Mouse (Mus musculus): Measurements from ENCODE around the gene Fmn2. TPM values are rescaled to one million over a fixed set of nuclear protein-coding genes. Genes with fewer than 3 reads are reported as not detected.

The Fmn2 gene
- total and polyA plus RNA-seq, 3 experiments: not detected

- no peak overlapping the region for H3K4me3 ChIP-seq (ENCODE audit: low read depth, low read length)
- TF ChIP-seq CTCF (IDR thresholded peaks at IDR 0.05; ENCODE audit: low read depth, low read length) (no peak), POLR2AphosphoS5 (IDR thresholded peaks at IDR 0.05; ENCODE audit: insufficient replicate concordance, low read depth, low read length) (no peak), GATA2 (IDR thresholded peaks at IDR 0.05; ENCODE audit: borderline replicate concordance, low read depth, low read length) (no peak), GATA1 (IDR thresholded peaks at IDR 0.05; ENCODE audit: borderline replicate concordance, low read length) (no peak), TAL1 (conservative IDR thresholded peaks at IDR 0.05; ENCODE audit: low read depth, low read length) (no peak)
- H3K36me3 ChIP-seq (replicated peaks): no peaks in the 10 kb centered on the region
- H3K27me3 ChIP-seq (ENCODE audit: insufficient read depth, low read length): no peaks in the 10 kb centered on the region
- H3K9me3 ChIP-seq (replicated peaks): no peaks in the 10 kb centered on the region
- no peaks in the 10 kb centered on the region for H3K4me1 ChIP-seq (ENCODE audit: insufficient read depth, low read depth, low read length)
- ATAC-seq (ENCODE audit: extremely low read depth, insufficient number of reproducible peaks, low FRiP score, poor library complexity, severe bottlenecking) (no peak), DNase-seq (ENCODE audit: low spot score) (no peak)
Observed at GRCm38 (mm10) chr1:174600620-174601019, 99.0 kb downstream of the Fmn2 start.

GRCm38 (mm10) chr1:174617368-174617767 is 115.7 kb downstream of the Fmn2 start:
- H3K4me1 ChIP-seq (ENCODE audit: insufficient read depth, low read depth, low read length): no peaks in the 10 kb centered on the region
- DNase-seq (ENCODE audit: low spot score): no peak
- no peaks in the 10 kb centered on the region for H3K27me3 ChIP-seq (ENCODE audit: insufficient read depth, low read length)
- ATAC-seq (ENCODE audit: extremely low read depth, insufficient number of reproducible peaks, low FRiP score, poor library complexity, severe bottlenecking): no peak
- TF ChIP-seq CTCF (IDR thresholded peaks at IDR 0.05; ENCODE audit: low read depth, low read length) (no peak), POLR2AphosphoS5 (IDR thresholded peaks at IDR 0.05; ENCODE audit: insufficient replicate concordance, low read depth, low read length) (no peak), GATA2 (IDR thresholded peaks at IDR 0.05; ENCODE audit: borderline replicate concordance, low read depth, low read length) (no peak), TAL1 (conservative IDR thresholded peaks at IDR 0.05; ENCODE audit: low read depth, low read length) (no peak), GATA1 (IDR thresholded peaks at IDR 0.05; ENCODE audit: borderline replicate concordance, low read length) (no peak)
- peaks cover 7% of the 10 kb centered on the region for H3K9me3 ChIP-seq (replicated peaks)
- no peaks in the 10 kb centered on the region for H3K36me3 ChIP-seq (replicated peaks)
- no peak overlapping the region for H3K4me3 ChIP-seq (ENCODE audit: low read depth, low read length)

- ATAC-seq (ENCODE audit: extremely low read depth, insufficient number of reproducible peaks, low FRiP score, poor library complexity, severe bottlenecking) (no peak), DNase-seq (ENCODE audit: low spot score) (no peak)
- no peaks in the 10 kb centered on the region for H3K36me3 ChIP-seq (replicated peaks)
- no peak overlapping the region for H3K4me3 ChIP-seq (ENCODE audit: low read depth, low read length)
- peaks cover 7% of the 10 kb centered on the region; the same call in 1 of the 2 replicates for H3K9me3 ChIP-seq (replicated peaks)
- no peaks in the 10 kb centered on the region for H3K4me1 ChIP-seq (ENCODE audit: insufficient read depth, low read depth, low read length)
- H3K27me3 ChIP-seq (ENCODE audit: insufficient read depth, low read length): no peaks in the 10 kb centered on the region
- no peak for TF ChIP-seq GATA1 (IDR thresholded peaks at IDR 0.05; ENCODE audit: borderline replicate concordance, low read length)
- no peak for TF ChIP-seq GATA2 (IDR thresholded peaks at IDR 0.05; ENCODE audit: borderline replicate concordance, low read depth, low read length)
- no peak for TF ChIP-seq POLR2AphosphoS5 (IDR thresholded peaks at IDR 0.05; ENCODE audit: insufficient replicate concordance, low read depth, low read length)
- TF ChIP-seq CTCF (IDR thresholded peaks at IDR 0.05; ENCODE audit: low read depth, low read length): no peak
- no peak for TF ChIP-seq TAL1 (conservative IDR thresholded peaks at IDR 0.05; ENCODE audit: low read depth, low read length)
Observed at GRCm38 (mm10) chr1:174621512-174621911, 119.9 kb downstream of the Fmn2 start.

- no peak for DNase-seq (ENCODE audit: low spot score)
- no peak for TF ChIP-seq POLR2AphosphoS5 (IDR thresholded peaks at IDR 0.05; ENCODE audit: insufficient replicate concordance, low read depth, low read length)
- no peak for TF ChIP-seq GATA2 (IDR thresholded peaks at IDR 0.05; ENCODE audit: borderline replicate concordance, low read depth, low read length)
- TF ChIP-seq TAL1 (conservative IDR thresholded peaks at IDR 0.05; ENCODE audit: low read depth, low read length): no peak
- no peak for TF ChIP-seq CTCF (IDR thresholded peaks at IDR 0.05; ENCODE audit: low read depth, low read length)
- TF ChIP-seq GATA1 (IDR thresholded peaks at IDR 0.05; ENCODE audit: borderline replicate concordance, low read length): no peak
- H3K27me3 ChIP-seq (ENCODE audit: insufficient read depth, low read length): no peaks in the 10 kb centered on the region
- H3K36me3 ChIP-seq (replicated peaks): no peaks in the 10 kb centered on the region
- no peak for ATAC-seq (ENCODE audit: extremely low read depth, insufficient number of reproducible peaks, low FRiP score, poor library complexity, severe bottlenecking)
- H3K9me3 ChIP-seq (replicated peaks): peaks cover 13% of the 10 kb centered on the region
- H3K4me1 ChIP-seq (ENCODE audit: insufficient read depth, low read depth, low read length): no peaks in the 10 kb centered on the region
- H3K4me3 ChIP-seq (ENCODE audit: low read depth, low read length): no peak overlapping the region
Observed at GRCm38 (mm10) chr1:174623054-174623453, 121.4 kb downstream of the Fmn2 start.

- Histone ChIP-seq H3K4me1 (ENCODE audit: insufficient read depth, low read depth, low read length) (no peaks in the 10 kb centered on the region), H3K27me3 (ENCODE audit: insufficient read depth, low read length) (no peaks in the 10 kb centered on the region), H3K9me3 (replicated peaks) (peaks cover 24% of the 10 kb centered on the region), H3K4me3 (ENCODE audit: low read depth, low read length) (no peak overlapping the region), H3K36me3 (replicated peaks) (no peaks in the 10 kb centered on the region)
- DNase-seq (ENCODE audit: low spot score) (no peak), ATAC-seq (ENCODE audit: extremely low read depth, insufficient number of reproducible peaks, low FRiP score, poor library complexity, severe bottlenecking) (no peak)
- TF ChIP-seq TAL1 (conservative IDR thresholded peaks at IDR 0.05; ENCODE audit: low read depth, low read length) (no peak), CTCF (IDR thresholded peaks at IDR 0.05; ENCODE audit: low read depth, low read length) (no peak), GATA1 (IDR thresholded peaks at IDR 0.05; ENCODE audit: borderline replicate concordance, low read length) (no peak), POLR2AphosphoS5 (IDR thresholded peaks at IDR 0.05; ENCODE audit: insufficient replicate concordance, low read depth, low read length) (no peak), GATA2 (IDR thresholded peaks at IDR 0.05; ENCODE audit: borderline replicate concordance, low read depth, low read length) (no peak)
Observed at GRCm38 (mm10) chr1:174630074-174630473, 128.4 kb downstream of the Fmn2 start.

GRCm38 (mm10) chr1:174636291-174636690 is 134.7 kb downstream of the Fmn2 start:
- TF ChIP-seq GATA1 (IDR thresholded peaks at IDR 0.05; ENCODE audit: borderline replicate concordance, low read length): no peak
- no peak for TF ChIP-seq CTCF (IDR thresholded peaks at IDR 0.05; ENCODE audit: low read depth, low read length)
- TF ChIP-seq TAL1 (conservative IDR thresholded peaks at IDR 0.05; ENCODE audit: low read depth, low read length): no peak
- no peak for TF ChIP-seq POLR2AphosphoS5 (IDR thresholded peaks at IDR 0.05; ENCODE audit: insufficient replicate concordance, low read depth, low read length)
- no peak for TF ChIP-seq GATA2 (IDR thresholded peaks at IDR 0.05; ENCODE audit: borderline replicate concordance, low read depth, low read length)
- Histone ChIP-seq H3K9me3 (replicated peaks) (peaks cover 10% of the 10 kb centered on the region), H3K4me3 (ENCODE audit: low read depth, low read length) (no peak overlapping the region), H3K4me1 (ENCODE audit: insufficient read depth, low read depth, low read length) (no peaks in the 10 kb centered on the region), H3K27me3 (ENCODE audit: insufficient read depth, low read length) (no peaks in the 10 kb centered on the region), H3K36me3 (replicated peaks) (no peaks in the 10 kb centered on the region)
- DNase-seq (ENCODE audit: low spot score) (no peak), ATAC-seq (ENCODE audit: extremely low read depth, insufficient number of reproducible peaks, low FRiP score, poor library complexity, severe bottlenecking) (no peak)
